Mouse (Mus musculus) heart, postnatal 0 days (tissue): Measurements from ENCODE around the gene Angptl8. TPM values are rescaled to one million over a fixed set of nuclear protein-coding genes. Genes with fewer than 3 reads are reported as not detected.
"Not testable (repeated sequence)": the region's sequence is repeated elsewhere in the genome, so short reads cannot be mapped to it uniquely, and the experiment has no call there.

ENCODE experiments used
- ATAC-seq: fragments of 200-750 bp; cut with Nextera tagmentation; 2 replicates; pipeline ENCODE4 v1.8.0; 2017; ENCODE audit warnings: low read depth, moderate number of reproducible peaks, moderate library complexity; ENCODE audit not compliant: insufficient read depth
- DNase-seq: peaks from one replicate; pipeline ENCODE4 v3.0.0-alpha.2; 2016; ENCODE audit warnings: low spot score
- H3K27ac ChIP-seq: fragments of 300-500 bp; sonication (generic); 2 replicates; pipeline ENCODE4 v1.5.1; 2014; ENCODE audit warnings: low read depth, mild to moderate bottlenecking
- H3K27me3 ChIP-seq: fragments of 300-500 bp; sonication (generic); 2 replicates; pipeline ENCODE4 v1.6.1; 2014; ENCODE audit warnings: low read length, mixed read lengths; ENCODE audit not compliant: control insufficient read depth, insufficient read depth
- H3K36me3 ChIP-seq: fragments of 300-500 bp; sonication (generic); replicated peaks from 2 replicates; pipeline ENCODE4 v1.6.1; 2014; ENCODE audit warnings: low read length, mixed read lengths; ENCODE audit not compliant: control insufficient read depth, insufficient read depth
- H3K4me1 ChIP-seq: fragments of 300-500 bp; sonication (generic); 2 replicates; pipeline ENCODE4 v1.6.1; 2014; ENCODE audit warnings: antibody characterized with exemption; ENCODE audit not compliant: control insufficient read depth, insufficient read depth
- H3K4me2 ChIP-seq: fragments of 300-500 bp; sonication (generic); 2 replicates; pipeline ENCODE4 v1.6.1; 2014; ENCODE audit warnings: low read depth, mild to moderate bottlenecking, low read length, moderate library complexity
- H3K4me3 ChIP-seq: fragments of 300-500 bp; sonication (generic); 2 replicates; pipeline ENCODE4 v1.5.1; 2014; ENCODE audit warnings: low read depth, low read length
- H3K9ac ChIP-seq: fragments of 300-500 bp; sonication (generic); replicated peaks from 2 replicates; pipeline ENCODE4 v1.6.1; 2014; ENCODE audit warnings: low read depth, low read length, mixed read lengths
- H3K9me3 ChIP-seq: fragments of 300-500 bp; sonication (generic); replicated peaks from 2 replicates; pipeline ENCODE4 v1.6.1; 2016; ENCODE audit warnings: low read length; ENCODE audit not compliant: control insufficient read depth
- CTCF ChIP-seq: IDR thresholded peaks from 2 replicates; pipeline ENCODE4 v1.5.1; 2016; ENCODE audit warnings: antibody characterized with exemption, control low read depth, low read depth
- EP300 ChIP-seq: IDR thresholded peaks from 2 replicates; pipeline ENCODE4 v1.6.1; 2016; ENCODE audit warnings: antibody characterized with exemption, low read depth
- WGBS: fragments of 180-500 bp; shearing (Covaris S2); extraction: QIAGEN DNeasy Blood & Tissue Kit; methylation state at CpG from one replicate; pipeline ENCODE4 v1.1.7; 2014; 5-methylcytosine and 5-hydroxymethylcytosine counted together
- microRNA-seq: library from miRNA; unstranded; fragments of <30 nt; microRNA quantifications from one replicate; pipeline ENCODE4, GENCODE M21; 2016
- polyA plus RNA-seq: library from polyadenylated mRNA; unstranded; fragments of >200 nt; fragmentation: Nextera tagmentation; extraction: Ambion mirVana; gene quantifications from 2 replicates; pipeline ENCODE4 v1.2.1, GENCODE M21; 2015
- total RNA-seq: library from RNA; depleted of rRNA; stranded (reverse); fragments of >200 nt; gene quantifications from 2 replicates; pipeline ENCODE4 v1.2.3, GENCODE M21; 2014; ENCODE audit warnings: low replicate concordance; rRNA removed

Angptl8 gene
- total and polyA plus RNA-seq, 2 experiments from 2014 or later = 0.55 TPM; not detected in 1

- ATAC-seq = no peak; the same call in 1 of the 2 replicates
- Histone ChIP-seq H3K4me3 (no peak overlapping the region), H3K27me3 (no peaks in the 10 kb centered on the region), H3K9ac (no peak overlapping the region), H3K9me3 (no peaks in the 10 kb centered on the region), H3K4me1 (peaks cover 5% of the 10 kb centered on the region; the same call in 1 of the 2 replicates), H3K36me3 (no peaks in the 10 kb centered on the region), H3K4me2 (no peak overlapping the region), H3K27ac (peak overlapping the region; percentile 32)
- DNase-seq = no peak
- no peak for TF ChIP-seq EP300
- TF ChIP-seq CTCF = no peak
- WGBS = 54% methylated on average over 2 of the region's 2 CpGs
Measured at GRCm38 (mm10) chr9:21866641-21867040, 31.3 kb downstream of the Angptl8 start.

DNA sequence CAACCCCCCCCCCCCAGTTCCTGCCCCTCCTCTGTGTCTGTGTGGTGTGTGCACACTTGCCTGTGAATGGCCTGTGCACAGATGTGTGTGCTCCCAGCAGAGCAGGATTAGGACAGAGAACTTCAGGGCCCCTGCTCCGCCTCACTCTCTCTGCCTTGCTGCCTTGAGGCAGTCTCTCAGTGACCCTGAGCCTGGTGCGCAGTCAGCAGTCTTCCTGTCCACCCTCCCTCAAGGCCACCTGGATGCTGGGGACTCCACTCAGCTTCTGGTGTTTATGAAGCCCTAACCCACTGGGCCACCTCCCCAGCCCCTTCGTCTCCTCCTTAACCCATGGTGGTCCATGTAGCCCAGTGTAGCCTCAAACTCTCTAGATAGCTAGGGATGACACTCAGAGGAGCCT lies 32.4 kb downstream of the Angptl8 start:
- Histone ChIP-seq H3K4me1 (peaks cover 5% of the 10 kb centered on the region; the same call in 1 of the 2 replicates), H3K27me3 (no peaks in the 10 kb centered on the region), H3K4me2 (no peak overlapping the region), H3K9me3 (no peaks in the 10 kb centered on the region), H3K27ac (no peak overlapping the region), H3K9ac (no peak overlapping the region), H3K4me3 (no peak overlapping the region), H3K36me3 (no peaks in the 10 kb centered on the region)
- TF ChIP-seq CTCF (no peak), EP300 (no peak)
- no peak for DNase-seq
- WGBS = 85% methylated on average over 3 of the region's 3 CpGs
- ATAC-seq = no peak

DNA sequence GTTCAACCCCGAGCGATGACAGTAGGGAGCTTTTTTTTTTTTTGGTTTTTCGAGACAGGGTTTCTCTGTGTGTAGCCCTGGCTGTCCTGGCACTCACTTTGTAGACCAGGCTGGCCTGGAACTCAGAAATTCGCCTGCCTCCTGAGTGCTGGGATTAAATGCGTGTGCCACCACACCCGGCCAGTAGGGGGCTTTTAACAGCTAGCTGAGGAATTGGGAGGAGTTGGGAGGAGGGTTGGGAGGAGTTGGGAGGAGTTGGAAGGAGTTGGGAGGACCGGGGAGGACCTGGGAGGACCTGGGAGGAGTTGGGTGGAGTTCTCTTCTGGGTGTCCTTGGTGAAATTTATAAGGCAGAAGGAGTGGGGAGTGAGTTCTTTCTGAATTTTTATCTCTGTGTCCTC lies 34.0 kb downstream of the Angptl8 start:
- H3K4me3 ChIP-seq, H3K36me3 ChIP-seq, H3K9me3 ChIP-seq, H3K27me3 ChIP-seq, DNase-seq, H3K4me2 ChIP-seq, ATAC-seq, H3K9ac ChIP-seq, H3K27ac ChIP-seq, H3K4me1 ChIP-seq: not testable (repeated sequence)
- 55% methylated on average over 7 of the region's 7 CpGs for WGBS
- TF ChIP-seq CTCF = peak; percentile 47

- H3K27ac ChIP-seq = no peak overlapping the region
- peak; percentile 56 for DNase-seq
- peak; percentile 49; the same call in 1 of the 2 replicates for ATAC-seq
- TF ChIP-seq EP300 (no peak), CTCF (peak; percentile 77)
- H3K4me1 ChIP-seq = peaks cover 5% of the 10 kb centered on the region; the same call in 1 of the 2 replicates
- H3K4me2 ChIP-seq = no peak overlapping the region
- no peak overlapping the region for H3K4me3 ChIP-seq
- no peak overlapping the region for H3K9ac ChIP-seq
- no peaks in the 10 kb centered on the region for H3K36me3 ChIP-seq
- 13% methylated on average over 20 of the region's 20 CpGs for WGBS
- no peaks in the 10 kb centered on the region for H3K27me3 ChIP-seq
- no peaks in the 10 kb centered on the region for H3K9me3 ChIP-seq
Measured at GRCm38 (mm10) chr9:21870879-21871524, 35.7 kb downstream of the Angptl8 start.

- Histone ChIP-seq H3K4me2 (no peak overlapping the region), H3K9ac (no peak overlapping the region), H3K9me3 (no peaks in the 10 kb centered on the region), H3K4me1 (no peaks in the 10 kb centered on the region), H3K36me3 (no peaks in the 10 kb centered on the region), H3K27ac (no peak overlapping the region), H3K27me3 (no peaks in the 10 kb centered on the region), H3K4me3 (no peak overlapping the region)
- ATAC-seq = no peak
- no peak for DNase-seq
- TF ChIP-seq EP300 (no peak), CTCF (no peak)
- 21% methylated on average over 4 of the region's 4 CpGs for WGBS
Measured at GRCm38 (mm10) chr9:21872204-21872603, 36.9 kb downstream of the Angptl8 start.

DNA sequence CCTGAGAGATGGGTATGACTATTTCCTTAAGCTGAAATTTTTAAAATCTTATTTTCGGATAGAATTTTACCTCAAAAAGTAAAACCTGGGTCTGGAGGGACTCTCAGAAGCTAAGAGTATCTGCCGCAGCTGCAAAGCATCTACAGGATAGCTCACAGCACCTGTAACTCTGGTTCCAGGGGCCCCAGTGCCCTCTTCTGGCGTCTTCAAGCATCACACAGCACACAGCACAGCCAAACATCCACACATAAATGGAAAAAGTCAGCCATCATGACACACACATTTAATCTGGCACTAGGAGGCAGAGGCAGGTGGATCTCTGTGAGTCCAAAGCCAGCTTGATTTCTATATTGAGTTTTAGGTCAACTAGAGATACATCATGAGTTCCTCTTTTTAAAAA lies 41.3 kb downstream of the Angptl8 start:
- ATAC-seq (no peak), DNase-seq (no peak)
- Histone ChIP-seq H3K4me2 (no peak overlapping the region), H3K36me3 (no peaks in the 10 kb centered on the region), H3K9ac (no peak overlapping the region), H3K4me1 (no peaks in the 10 kb centered on the region), H3K4me3 (no peak overlapping the region), H3K9me3 (no peaks in the 10 kb centered on the region), H3K27ac (no peak overlapping the region), H3K27me3 (no peaks in the 10 kb centered on the region)
- WGBS = 52% methylated on average over 3 of the region's 3 CpGs
- TF ChIP-seq CTCF (peak; percentile 9; the same call in 1 of the 2 replicates), EP300 (no peak)

Small RNA genes lying within 50 kb of the gene (microRNA-seq; reads per million reads assigned to microRNA genes)
- gene Mir7083 = 10.4 reads per million, percentile 29 among the genes with 10 or more reads in this experiment

Other genes starting within 250 kb of the Angptl8 start
- 33.4 and 44.6 TPM in 2 replicates for gene Timm29, start 242.8 kb upstream of the Angptl8 start, total RNA-seq
- gene Timm29, start 242.8 kb upstream of the Angptl8 start, polyA plus RNA-seq = 23.2 and 23.7 TPM in 2 replicates
- gene Yipf2, start 242.7 kb upstream of the Angptl8 start, total RNA-seq = 12.3 and 17.6 TPM in 2 replicates
- gene Yipf2, start 242.7 kb upstream of the Angptl8 start, polyA plus RNA-seq = 9.1 and 11.9 TPM in 2 replicates
- 55.9 and 66.0 TPM in 2 replicates for gene Smarca4, start 219.3 kb upstream of the Angptl8 start, total RNA-seq
- 22.2 and 22.9 TPM in 2 replicates for gene Smarca4, start 219.3 kb upstream of the Angptl8 start, polyA plus RNA-seq
- gene Ldlr, start 112.0 kb upstream of the Angptl8 start, total RNA-seq = 36.8 and 42.9 TPM in 2 replicates
- gene Ldlr, start 112.0 kb upstream of the Angptl8 start, polyA plus RNA-seq = 8.0 and 10.9 TPM in 2 replicates
- 22.3 and 76.0 TPM in 2 replicates for gene Spc24, start 75.2 kb upstream of the Angptl8 start, total RNA-seq
- 35.2 and 40.3 TPM in 2 replicates for gene Spc24, start 75.2 kb upstream of the Angptl8 start, polyA plus RNA-seq
- gene Kank2, start 36.8 kb upstream of the Angptl8 start, total RNA-seq = 78.5 and 92.4 TPM in 2 replicates
- 10.3 and 10.9 TPM in 2 replicates for gene Kank2, start 36.8 kb upstream of the Angptl8 start, polyA plus RNA-seq
- 38.5 and 65.3 TPM in 2 replicates for gene Dock6, start 17.1 kb downstream of the Angptl8 start, total RNA-seq
- gene Dock6, start 17.1 kb downstream of the Angptl8 start, polyA plus RNA-seq = 19.1 and 22.7 TPM in 2 replicates
- 8.9 and 11.2 TPM in 2 replicates for gene Rab3d, start 82.7 kb downstream of the Angptl8 start, total RNA-seq
- gene Rab3d, start 82.7 kb downstream of the Angptl8 start, polyA plus RNA-seq = 7.7 and 7.9 TPM in 2 replicates
- gene Ccdc159, start 92.0 kb downstream of the Angptl8 start, total RNA-seq = 0.88 TPM in 1 of 2 replicates, not detected in the other
- 0.77 and 0.97 TPM in 2 replicates for gene Ccdc159, start 92.0 kb downstream of the Angptl8 start, polyA plus RNA-seq
- 52.6 and 53.9 TPM in 2 replicates for gene Tmem205, start 92.0 kb downstream of the Angptl8 start, total RNA-seq
- 44.8 and 47.2 TPM in 2 replicates for gene Tmem205, start 92.0 kb downstream of the Angptl8 start, polyA plus RNA-seq
- gene Plppr2, start 101.5 kb downstream of the Angptl8 start, total RNA-seq = 2.6 and 6.4 TPM in 2 replicates
- 0.86 and 1.4 TPM in 2 replicates for gene Plppr2, start 101.5 kb downstream of the Angptl8 start, polyA plus RNA-seq
- gene Swsap1, start 120.2 kb downstream of the Angptl8 start, total RNA-seq = 14.3 and 19.5 TPM in 2 replicates
- 4.6 and 5.1 TPM in 2 replicates for gene Swsap1, start 120.2 kb downstream of the Angptl8 start, polyA plus RNA-seq
- 0.27 and 2.8 TPM in 2 replicates for gene Epor, start 128.0 kb downstream of the Angptl8 start, total RNA-seq
- gene Epor, start 128.0 kb downstream of the Angptl8 start, polyA plus RNA-seq = 2.6 and 3.4 TPM in 2 replicates
- 0.39 and 11.4 TPM in 2 replicates for gene Rgl3, start 153.9 kb downstream of the Angptl8 start, total RNA-seq
- gene Rgl3, start 153.9 kb downstream of the Angptl8 start, polyA plus RNA-seq = 0.63 and 0.75 TPM in 2 replicates
- gene Ccdc151, start 167.1 kb downstream of the Angptl8 start, total RNA-seq = 0.15 TPM in 1 of 2 replicates, not detected in the other
- 0.12 and 0.18 TPM in 2 replicates for gene Ccdc151, start 167.1 kb downstream of the Angptl8 start, polyA plus RNA-seq
- gene Prkcsh, start 167.3 kb downstream of the Angptl8 start, total RNA-seq = 49.0 and 58.2 TPM in 2 replicates
- gene Prkcsh, start 167.3 kb downstream of the Angptl8 start, polyA plus RNA-seq = 33.7 and 34.6 TPM in 2 replicates
- 0.04 and 0.15 TPM in 2 replicates for gene Elavl3, start 216.5 kb downstream of the Angptl8 start, total RNA-seq
- gene Elavl3, start 216.5 kb downstream of the Angptl8 start, polyA plus RNA-seq = 0.03 TPM in 1 of 2 replicates, not detected in the other
- gene Gm49318, start 235.7 kb downstream of the Angptl8 start, total RNA-seq = not detected in 2 replicates
- not detected in 2 replicates for gene Gm49318, start 235.7 kb downstream of the Angptl8 start, polyA plus RNA-seq
- gene Zfp653, start 235.9 kb downstream of the Angptl8 start, total RNA-seq = 26.1 and 27.4 TPM in 2 replicates
- gene Zfp653, start 235.9 kb downstream of the Angptl8 start, polyA plus RNA-seq = 4.0 and 4.3 TPM in 2 replicates
- gene Ecsit, start 249.9 kb downstream of the Angptl8 start, total RNA-seq = 106 and 138 TPM in 2 replicates
- gene Ecsit, start 249.9 kb downstream of the Angptl8 start, polyA plus RNA-seq = 80.1 and 82.0 TPM in 2 replicates